Mouse (Mus musculus) lung, adult 2 months (tissue): ENCODE results near the gene Tmem147. TPM values are rescaled to one million over a fixed set of nuclear protein-coding genes. Genes with fewer than 3 reads are reported as not detected.

Experiments used
- DNase-seq: peaks from one replicate; pipeline ENCODE4 v3.0.0; 2022
- H3K4me1 ChIP-seq: fragments of 200-500 bp; 2 replicates; pipeline ENCODE4 v1.6.1; 2011; ENCODE audit warnings: low read length; ENCODE audit not compliant: control insufficient read depth, insufficient read depth
- H3K4me3 ChIP-seq: fragments of 200-500 bp; replicated peaks from 2 replicates; pipeline ENCODE3; 2011; ENCODE audit warnings: low read depth, mild to moderate bottlenecking, control low read depth, low read length; ENCODE audit errors: extremely low read depth
- CTCF ChIP-seq: fragments of 200-500 bp; IDR thresholded peaks from 2 replicates; pipeline ENCODE4 v1.5.1; 2011; ENCODE audit warnings: mild to moderate bottlenecking, low read length, control low read depth; ENCODE audit not compliant: insufficient read depth
- POLR2A ChIP-seq: fragments of 200-500 bp; IDR thresholded peaks from 2 replicates; pipeline ENCODE4 v1.6.1; 2011; ENCODE audit warnings: low read depth, mild to moderate bottlenecking, control low read depth, low read length, borderline replicate concordance; ENCODE audit errors: extremely low read depth
- WGBS: fragments of 180-500 bp; shearing (Covaris S2); methylation state at CpG from one replicate; pipeline ENCODE4 v1.1.7; 2018; 5-methylcytosine and 5-hydroxymethylcytosine counted together
- polyA plus RNA-seq: library from polyadenylated mRNA; depleted of rRNA; stranded (reverse); fragments of >200 nt; gene quantifications from 2 replicates; pipeline ENCODE4 v1.2.3, GENCODE M21; 2012

Gene Tmem147
- polyA plus RNA-seq, 1 experiment, result 154 TPM

DNA sequence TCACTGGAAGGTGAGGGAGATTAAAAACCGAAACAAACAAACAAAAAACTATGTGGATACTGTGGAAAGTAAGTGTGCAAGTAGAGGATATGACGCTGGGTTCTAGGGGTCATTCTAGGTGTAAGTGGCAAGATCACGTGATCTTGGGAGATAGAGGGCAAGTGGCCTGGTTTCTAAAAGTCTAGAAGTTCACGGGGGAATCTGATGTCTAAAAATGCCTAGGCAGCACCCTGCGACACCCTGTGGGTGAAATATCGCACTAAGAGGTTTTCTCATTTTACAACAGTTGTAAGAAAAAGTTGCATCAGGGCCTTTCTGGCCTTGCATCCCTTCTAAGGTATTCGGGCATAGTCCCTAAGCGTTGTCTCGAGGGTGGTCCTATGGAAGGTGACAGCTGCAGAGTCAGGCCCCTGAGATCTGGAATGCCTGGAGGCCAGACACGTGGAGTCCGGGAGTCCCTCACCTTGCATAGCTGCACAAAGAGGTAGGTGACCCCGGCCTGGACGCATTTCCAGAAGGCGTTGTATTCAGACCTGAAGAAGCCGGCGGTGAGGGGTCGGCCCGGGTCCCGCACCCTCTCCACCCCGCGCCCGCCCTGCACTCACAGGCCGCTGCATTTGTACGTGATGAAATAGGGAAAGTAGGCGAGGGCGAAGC lies 473 bp downstream of the Tmem147 start:
- no peak for TF ChIP-seq POLR2A
- TF ChIP-seq CTCF, result no peak
- H3K4me3 ChIP-seq, result peak overlapping the region; percentile 88
- 5% methylated on average over 26 of the region's 26 CpGs for WGBS
- H3K4me1 ChIP-seq, result peaks cover 15% of the 10 kb centered on the region; the same call in 1 of the 2 replicates
- DNase-seq, result no peak

DNA sequence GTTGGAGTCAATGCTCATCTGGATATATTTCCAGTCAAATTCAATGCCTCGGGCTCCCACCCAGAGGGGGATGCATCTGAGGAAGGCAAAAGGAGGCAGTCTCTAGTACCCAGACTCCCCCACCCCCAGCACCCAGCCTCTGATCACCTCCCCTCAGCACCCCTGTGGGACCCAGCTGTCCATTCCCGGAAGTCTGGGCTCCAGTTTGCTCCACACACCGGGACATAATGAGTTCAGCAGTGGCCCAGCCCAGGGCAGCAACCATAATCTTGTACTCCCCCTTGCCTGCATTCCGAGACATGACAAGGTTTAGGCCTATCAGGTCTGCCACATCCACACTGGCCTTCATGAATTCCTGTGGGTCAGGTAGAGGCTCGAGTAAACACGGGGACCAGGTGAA lies 1.1 kb downstream of the Tmem147 start:
- DNase-seq, result no peak
- H3K4me3 ChIP-seq, result no peak overlapping the region
- TF ChIP-seq POLR2A (no peak), CTCF (no peak)
- 74% methylated on average over 6 of the region's 6 CpGs for whole genome bisulfite sequencing
- peaks cover 15% of the 10 kb centered on the region; the same call in 1 of the 2 replicates for H3K4me1 ChIP-seq

DNA sequence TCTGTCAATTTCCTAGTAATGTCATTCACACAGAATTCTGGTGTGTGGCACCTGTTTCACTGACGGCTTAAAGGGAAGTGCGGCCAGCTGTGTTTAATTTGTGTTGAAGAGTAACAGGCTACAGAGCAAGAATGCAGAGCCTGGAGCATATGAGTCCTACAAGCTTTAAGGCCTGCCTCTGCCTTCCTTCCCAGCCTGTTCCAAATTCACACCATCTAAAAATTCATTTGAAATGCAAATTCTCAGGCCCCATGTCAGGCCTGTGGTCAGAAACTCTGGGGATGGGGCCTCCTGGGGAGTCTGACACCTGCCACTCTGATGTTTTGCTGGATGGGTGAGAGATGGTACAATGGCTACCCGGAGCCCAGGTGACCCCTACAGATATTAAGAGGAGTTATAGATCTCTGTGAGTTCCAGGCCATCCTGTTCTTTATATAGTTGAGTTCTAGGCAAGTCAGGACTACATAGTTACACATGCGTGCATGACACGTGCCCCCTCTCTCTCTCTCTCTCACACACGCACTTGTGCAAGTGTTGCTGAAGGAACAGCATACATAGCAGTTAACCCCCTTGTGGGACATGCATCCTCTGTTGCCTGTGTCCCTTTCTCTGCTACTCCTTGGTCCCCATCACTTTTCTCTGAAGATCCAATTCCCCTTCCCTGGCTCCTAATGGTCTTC lies 5.9 kb downstream of the Tmem147 start:
- no peak overlapping the region for H3K4me3 ChIP-seq
- no peak for DNase-seq
- H3K4me1 ChIP-seq, result 0 out of 2 replicates have a peak, but pooled peaks cover 2% of the 10 kb centered on the region
- WGBS, result 57% methylated on average over 6 of the region's 6 CpGs
- no peak for TF ChIP-seq CTCF
- TF ChIP-seq POLR2A, result no peak

DNA sequence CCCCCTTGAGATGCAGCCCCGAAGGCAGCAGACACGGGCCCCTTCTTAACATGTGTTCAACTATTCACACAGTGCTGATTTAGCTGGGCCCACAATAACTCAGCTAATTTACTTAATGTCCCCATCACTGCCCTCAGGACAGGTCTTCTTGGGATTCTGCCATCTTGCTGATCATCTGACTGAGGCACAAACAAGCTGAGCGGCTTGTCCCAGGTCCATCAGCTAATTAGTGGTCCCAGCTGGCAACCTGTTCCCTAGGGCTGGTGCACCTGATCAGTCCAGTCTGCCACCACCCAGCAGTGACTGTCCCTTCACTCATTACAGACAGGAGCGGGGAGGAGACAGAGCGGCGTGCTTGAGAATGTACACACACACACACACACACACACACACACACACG lies 8.1 kb downstream of the Tmem147 start:
- Histone ChIP-seq H3K4me3 (no peak overlapping the region), H3K4me1 (0 out of 2 replicates have a peak, but pooled peaks cover 2% of the 10 kb centered on the region)
- TF ChIP-seq POLR2A (no peak), CTCF (no peak)
- WGBS, result 82% methylated on average over 7 of the region's 7 CpGs
- no peak for DNase-seq

DNA sequence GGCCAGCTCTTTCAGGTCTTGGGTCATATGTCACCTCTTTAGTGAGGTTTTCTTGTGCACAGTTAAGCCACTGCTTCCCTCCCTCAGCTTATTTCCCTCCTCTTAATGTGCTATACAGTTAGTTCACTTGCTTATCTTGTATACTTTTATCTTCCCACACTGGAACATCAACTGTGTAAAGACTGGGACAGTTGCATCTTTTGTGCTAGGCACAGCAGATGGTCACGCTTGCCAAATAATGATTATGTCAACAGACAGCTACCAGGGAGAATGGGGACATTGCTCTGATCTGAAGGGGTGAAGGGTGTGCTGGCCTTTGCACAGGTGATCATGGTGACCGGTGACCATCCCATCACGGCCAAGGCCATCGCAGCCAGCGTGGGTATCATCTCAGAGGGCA lies 9.7 kb downstream of the Tmem147 start:
- DNase-seq, result no peak
- H3K4me1 ChIP-seq, result 0 out of 2 replicates have a peak, but pooled peaks cover 2% of the 10 kb centered on the region
- WGBS, result 94% methylated on average over 5 of the region's 5 CpGs
- TF ChIP-seq CTCF, result no peak
- TF ChIP-seq POLR2A, result no peak
- H3K4me3 ChIP-seq, result no peak overlapping the region

DNA sequence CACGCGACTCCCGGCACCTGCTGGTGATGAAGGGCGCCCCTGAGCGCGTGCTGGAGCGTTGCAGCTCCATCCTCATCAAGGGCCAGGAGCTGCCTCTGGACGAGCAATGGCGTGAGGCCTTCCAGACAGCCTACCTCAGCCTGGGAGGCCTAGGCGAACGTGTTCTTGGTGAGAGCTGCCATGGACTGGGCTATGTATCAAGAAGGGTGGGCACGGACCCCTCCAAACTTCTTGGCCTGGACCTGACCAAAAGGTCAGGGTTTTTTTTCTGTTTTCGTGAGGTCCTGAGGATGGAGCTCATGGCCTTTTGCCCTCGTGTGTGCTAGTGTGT lies 11.7 kb downstream of the Tmem147 start:
- Histone ChIP-seq H3K4me1 (0 out of 2 replicates have a peak, but pooled peaks cover 2% of the 10 kb centered on the region), H3K4me3 (no peak overlapping the region)
- TF ChIP-seq CTCF (no peak), POLR2A (no peak)
- no peak for DNase-seq
- 15% methylated on average over 14 of the region's 14 CpGs for WGBS

DNA sequence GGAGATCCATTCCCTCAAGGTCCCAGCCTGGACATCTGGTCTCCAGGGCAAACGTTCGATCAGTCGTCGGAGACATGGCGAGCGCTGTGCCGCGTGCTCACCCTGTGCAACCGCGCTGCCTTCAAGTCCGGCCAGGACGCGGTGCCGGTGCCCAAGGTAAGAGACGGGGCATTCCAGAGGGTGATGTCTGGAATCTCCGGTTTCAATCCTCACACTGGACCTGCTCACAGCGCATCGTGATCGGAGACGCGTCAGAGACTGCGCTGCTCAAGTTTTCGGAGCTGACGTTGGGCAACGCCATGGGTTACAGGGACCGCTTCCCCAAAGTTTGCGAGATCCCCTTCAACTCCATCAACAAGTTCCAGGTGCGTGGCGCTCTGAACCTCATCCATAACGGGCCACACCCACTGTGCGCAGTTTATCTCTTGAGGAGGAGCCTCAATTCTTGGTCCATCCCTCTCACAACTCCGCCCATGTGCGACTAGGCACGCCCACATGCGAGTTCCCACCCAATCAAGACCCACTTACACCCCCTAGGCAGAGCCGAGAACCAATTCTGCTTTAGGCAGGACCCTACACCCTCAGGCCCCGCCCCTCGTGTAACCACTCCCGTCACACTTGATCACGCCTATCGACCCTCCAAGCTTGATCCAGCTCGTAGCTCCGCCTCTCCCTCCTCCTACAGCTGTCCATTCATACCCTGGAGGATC lies 12.2 kb downstream of the Tmem147 start:
- peak; percentile 35 for DNase-seq
- no peak overlapping the region for H3K4me3 ChIP-seq
- WGBS, result 5% methylated on average over 43 of the region's 43 CpGs
- 0 out of 2 replicates have a peak, but pooled peaks cover 2% of the 10 kb centered on the region for H3K4me1 ChIP-seq
- TF ChIP-seq CTCF, result no peak
- TF ChIP-seq POLR2A, result no peak

DNA sequence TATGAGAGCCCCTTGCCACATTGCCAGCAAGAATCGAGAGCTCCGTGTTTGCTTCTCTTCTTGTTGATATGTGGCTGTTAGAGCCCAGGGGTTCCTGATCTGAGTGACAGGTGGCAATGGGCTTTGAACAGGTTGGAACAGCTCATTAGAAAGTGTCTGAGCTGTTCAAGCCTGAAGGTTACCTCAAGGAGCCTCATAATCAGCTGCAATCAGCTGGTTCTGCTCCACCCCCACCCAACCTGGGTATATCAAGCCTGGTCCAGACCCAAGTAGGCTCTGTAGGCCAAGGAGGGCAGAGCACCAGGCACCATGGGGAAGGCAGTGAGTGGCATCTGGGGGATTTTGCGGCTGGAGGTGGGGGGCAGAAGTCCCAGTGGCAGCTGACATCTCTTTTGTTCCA lies 17.4 kb downstream of the Tmem147 start, which contains the start of gene Atp4a:
Gene Atp4a, plus strand, starts transcription at position 268 of the 400 bp plus-strand sequence.
- DNase-seq, result no peak
- 79% methylated on average over 3 of the region's 3 CpGs for WGBS
- Histone ChIP-seq H3K4me3 (no peak within 1 kb of the TSS), H3K4me1 (no peaks in the 10 kb centered on the region)
- TF ChIP-seq POLR2A (no peak), CTCF (no peak)

DNA sequence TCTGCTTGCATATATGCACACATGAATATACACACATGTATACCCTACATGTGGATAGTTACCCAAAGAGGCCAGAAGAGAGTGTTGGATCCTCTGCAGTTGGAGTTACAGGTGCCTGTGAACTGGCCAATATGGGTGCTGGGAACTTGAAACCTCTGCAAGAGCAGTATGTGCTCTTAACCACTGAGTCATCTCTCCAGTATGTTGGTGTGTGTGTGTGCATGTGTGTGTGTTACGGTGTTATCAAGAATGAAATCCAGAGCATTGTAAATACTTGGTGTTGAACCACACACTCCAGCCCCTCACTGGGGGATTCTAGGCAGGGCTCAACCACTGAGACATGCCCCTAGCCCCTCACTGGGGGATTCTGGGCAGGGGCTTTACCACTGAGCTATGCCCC lies 21.9 kb downstream of the Tmem147 start:
- Histone ChIP-seq H3K4me3 (no peak overlapping the region), H3K4me1 (no peaks in the 10 kb centered on the region)
- WGBS, result 46% methylated on average over 1 of the region's 1 CpGs
- no peak for DNase-seq
- TF ChIP-seq CTCF (no peak), POLR2A (no peak)
